Mouse (Mus musculus) heart, adult 11 months (tissue): ENCODE results near the gene Hnrnpf.
A peak's percentile ranks its signal among the peaks of the same experiment; 100 is the strongest.

Experiments used
- DNase-seq: peaks from one replicate; pipeline ENCODE4 v3.0.0; 2022

Hnrnpf gene

GRCm38 (mm10) chr6:117892386-117892785 is 7.7 kb upstream of the Hnrnpf start:
- peak; percentile 94 for DNase-seq

- DNase-seq = no peak
Measured at GRCm38 (mm10) chr6:117893435-117893834, 6.7 kb upstream of the Hnrnpf start.

GRCm38 (mm10) chr6:117897800-117898199 is 2.3 kb upstream of the Hnrnpf start:
- DNase-seq = peak; percentile 34

GRCm38 (mm10) chr6:117901510-117902402 is 1.6 kb downstream of the Hnrnpf start:
- peak; percentile 70 for DNase-seq

- DNase-seq = peak; percentile 30
Measured at GRCm38 (mm10) chr6:117902556-117902955, 2.4 kb downstream of the Hnrnpf start.

- peak; percentile 76 for DNase-seq
Measured at GRCm38 (mm10) chr6:117903836-117904235, 3.7 kb downstream of the Hnrnpf start.

GRCm38 (mm10) chr6:117905260-117905930 is 5.3 kb downstream of the Hnrnpf start:
- DNase-seq = peak; percentile 89

GRCm38 (mm10) chr6:117906015-117906531 is 5.9 kb downstream of the Hnrnpf start:
- no peak for DNase-seq

- DNase-seq = peak; percentile 100
Measured at GRCm38 (mm10) chr6:117906590-117907271, 6.6 kb downstream of the Hnrnpf start.

- peak; percentile 99 for DNase-seq
Measured at GRCm38 (mm10) chr6:117907301-117907978, 7.3 kb downstream of the Hnrnpf start.

- DNase-seq = no peak
Measured at GRCm38 (mm10) chr6:117907979-117908355, 7.8 kb downstream of the Hnrnpf start.

- peak; percentile 85 for DNase-seq
Measured at GRCm38 (mm10) chr6:117908424-117908900, 8.3 kb downstream of the Hnrnpf start.

GRCm38 (mm10) chr6:117910120-117910661 is 10.1 kb downstream of the Hnrnpf start:
- peak; percentile 25 for DNase-seq

GRCm38 (mm10) chr6:117914541-117914940 is 14.4 kb downstream of the Hnrnpf start:
- DNase-seq = peak; percentile 15

GRCm38 (mm10) chr6:117916205-117916736 is 16.1 kb downstream of the Hnrnpf start:
- DNase-seq = no peak

- peak; percentile 99 for DNase-seq
Measured at GRCm38 (mm10) chr6:117916737-117917426, 16.8 kb downstream of the Hnrnpf start.

GRCm38 (mm10) chr6:117917576-117917975 is 17.5 kb downstream of the Hnrnpf start:
- peak; percentile 97 for DNase-seq

GRCm38 (mm10) chr6:117918043-117918442 is 17.9 kb downstream of the Hnrnpf start:
- peak; percentile 85 for DNase-seq

- peak; percentile 92 for DNase-seq
Measured at GRCm38 (mm10) chr6:117920659-117921640, 20.8 kb downstream of the Hnrnpf start.

- DNase-seq = no peak
Measured at GRCm38 (mm10) chr6:117922041-117922440, 21.9 kb downstream of the Hnrnpf start.
